Mouse (Mus musculus) lung, embryonic 15.5 days (tissue): Measurements from ENCODE around the gene Fbll1. TPM values are rescaled to one million over a fixed set of nuclear protein-coding genes. Genes with fewer than 3 reads are reported as not detected.
"Not testable (repeated sequence)": the region's sequence is repeated elsewhere in the genome, so short reads cannot be mapped to it uniquely, and the experiment has no call there.

ENCODE experiments used
- ATAC-seq: fragments of 200-750 bp; cut with Nextera tagmentation; 2 replicates; pipeline ENCODE4 v1.8.0; 2017; ENCODE audit warnings: moderate number of reproducible peaks, borderline replicate concordance; ENCODE audit not compliant: low FRiP score, low TSS enrichment; ENCODE audit errors: extremely low read depth
- H3K27ac ChIP-seq: fragments of 300-500 bp; sonication (generic); 2 replicates; pipeline ENCODE4 v1.5.1; 2015; ENCODE audit warnings: moderate library complexity, mild to moderate bottlenecking, inconsistent platforms
- H3K27me3 ChIP-seq: fragments of 300-500 bp; sonication (generic); 2 replicates; pipeline ENCODE4 v1.6.1; 2015; ENCODE audit warnings: inconsistent platforms
- H3K36me3 ChIP-seq: fragments of 300-500 bp; sonication (generic); 2 replicates; pipeline ENCODE4 v1.6.1; 2015; ENCODE audit warnings: inconsistent platforms
- H3K4me1 ChIP-seq: fragments of 300-500 bp; sonication (generic); 2 replicates; pipeline ENCODE4 v1.6.1; 2015; ENCODE audit warnings: inconsistent platforms
- H3K4me2 ChIP-seq: fragments of 300-500 bp; sonication (generic); 2 replicates; pipeline ENCODE4 v1.6.1; 2015; ENCODE audit warnings: inconsistent platforms, mild to moderate bottlenecking, moderate library complexity
- H3K4me3 ChIP-seq: fragments of 300-500 bp; sonication (generic); 2 replicates; pipeline ENCODE4 v1.5.1; 2015; ENCODE audit warnings: mild to moderate bottlenecking, inconsistent platforms
- H3K9ac ChIP-seq: fragments of 300-500 bp; sonication (generic); 2 replicates; pipeline ENCODE4 v1.6.1; 2015; ENCODE audit warnings: inconsistent platforms
- H3K9me3 ChIP-seq: fragments of 300-500 bp; sonication (generic); 2 replicates; pipeline ENCODE4 v1.6.1; 2016; ENCODE audit warnings: inconsistent platforms
- WGBS: fragments of 180-500 bp; shearing (Covaris S2); methylation state at CpG from one replicate; pipeline ENCODE4 v1.1.7; 2015; 5-methylcytosine and 5-hydroxymethylcytosine counted together
- polyA plus RNA-seq: library from polyadenylated mRNA; unstranded; fragments of >200 nt; fragmentation: Nextera tagmentation; extraction: Ambion mirVana; gene quantifications from 2 replicates; pipeline ENCODE4 v1.2.1, GENCODE M21; 2015

The Fbll1 gene
- polyA plus RNA-seq, result 0.10 and 0.22 TPM in 2 replicates

GRCm38 (mm10) chr11:35798874-35799273, at the start of gene Fbll1:
Gene Fbll1, minus strand, starts transcription at chr11:35798884.
- ATAC-seq, result no peak

GRCm38 (mm10) chr11:35844299-35844698, 45.6 kb upstream of the Fbll1 start:
- H3K27ac ChIP-seq, result no peak overlapping the region
- no peak for ATAC-seq

More at GRCm38 (mm10) chr11:35798874-35799273, at the start of gene Fbll1:
- Histone ChIP-seq H3K27ac (no peak within 1 kb of the TSS), H3K9me3 (no peaks in the 10 kb centered on the region), H3K4me2 (peak within 1 kb of the TSS; percentile 50), H3K36me3 (no peaks in the 10 kb centered on the region), H3K9ac (no peak within 1 kb of the TSS), H3K4me3 (peak within 1 kb of the TSS; percentile 25), H3K4me1 (peaks cover 10% of the 10 kb centered on the region), H3K27me3 (peaks cover 57% of the 10 kb centered on the region)
- WGBS, result 16% methylated on average over 11 of the region's 11 CpGs

GRCm38 (mm10) chr11:35842560-35842959, 43.9 kb upstream of the Fbll1 start:
- peaks cover 15% of the 10 kb centered on the region for H3K36me3 ChIP-seq
- not testable (repeated sequence) for H3K4me2 ChIP-seq, H3K9ac ChIP-seq, ATAC-seq, H3K4me1 ChIP-seq, H3K27me3 ChIP-seq, H3K9me3 ChIP-seq, H3K4me3 ChIP-seq, H3K27ac ChIP-seq
- 78% methylated on average over 4 of the region's 4 CpGs for WGBS

More at GRCm38 (mm10) chr11:35844299-35844698, 45.6 kb upstream of the Fbll1 start:
- no peak overlapping the region for H3K9ac ChIP-seq
- no peaks in the 10 kb centered on the region for H3K4me1 ChIP-seq
- no peaks in the 10 kb centered on the region for H3K27me3 ChIP-seq
- peaks cover 15% of the 10 kb centered on the region for H3K36me3 ChIP-seq
- WGBS, result 82% methylated on average over 9 of the region's 9 CpGs
- H3K4me3 ChIP-seq, result no peak overlapping the region
- no peak overlapping the region for H3K4me2 ChIP-seq
- no peaks in the 10 kb centered on the region for H3K9me3 ChIP-seq

GRCm38 (mm10) chr11:35841738-35842325, 43.1 kb upstream of the Fbll1 start:
- no peak for ATAC-seq
- no peaks in the 10 kb centered on the region for H3K9me3 ChIP-seq
- H3K36me3 ChIP-seq, result peaks cover 15% of the 10 kb centered on the region
- H3K27me3 ChIP-seq, result no peaks in the 10 kb centered on the region
- WGBS, result 84% methylated on average over 21 of the region's 21 CpGs
- no peak overlapping the region for H3K4me2 ChIP-seq
- no peak overlapping the region for H3K4me3 ChIP-seq
- no peaks in the 10 kb centered on the region for H3K4me1 ChIP-seq
- no peak overlapping the region for H3K9ac ChIP-seq
- H3K27ac ChIP-seq, result no peak overlapping the region

GRCm38 (mm10) chr11:35840806-35841205, 42.1 kb upstream of the Fbll1 start:
- H3K4me1 ChIP-seq, ATAC-seq, H3K27me3 ChIP-seq, H3K4me2 ChIP-seq, H3K9me3 ChIP-seq, H3K27ac ChIP-seq, H3K4me3 ChIP-seq, H3K9ac ChIP-seq: not testable (repeated sequence)
- peaks cover 15% of the 10 kb centered on the region for H3K36me3 ChIP-seq
- WGBS, result 86% methylated on average over 4 of the region's 4 CpGs

GRCm38 (mm10) chr11:35840282-35840681, 41.6 kb upstream of the Fbll1 start:
- no peaks in the 10 kb centered on the region for H3K9me3 ChIP-seq
- ATAC-seq, result no peak
- H3K4me3 ChIP-seq, result no peak overlapping the region
- no peaks in the 10 kb centered on the region for H3K27me3 ChIP-seq
- no peak overlapping the region for H3K4me2 ChIP-seq
- peaks cover 15% of the 10 kb centered on the region for H3K36me3 ChIP-seq
- H3K9ac ChIP-seq, result no peak overlapping the region
- no peak overlapping the region for H3K27ac ChIP-seq
- 77% methylated on average over 7 of the region's 7 CpGs for WGBS
- H3K4me1 ChIP-seq, result no peaks in the 10 kb centered on the region

GRCm38 (mm10) chr11:35838345-35839338, 40.0 kb upstream of the Fbll1 start:
- H3K9me3 ChIP-seq, result no peaks in the 10 kb centered on the region
- H3K9ac ChIP-seq, result no peak overlapping the region
- H3K36me3 ChIP-seq, result peaks cover 11% of the 10 kb centered on the region
- no peaks in the 10 kb centered on the region for H3K27me3 ChIP-seq
- ATAC-seq, result peak; percentile 87; the same call in 1 of the 2 replicates
- H3K4me3 ChIP-seq, result peak overlapping the region; percentile 35
- no peak overlapping the region for H3K27ac ChIP-seq
- 24% methylated on average over 28 of the region's 28 CpGs for WGBS
- H3K4me2 ChIP-seq, result peak overlapping the region; percentile 60
- peaks cover 2% of the 10 kb centered on the region for H3K4me1 ChIP-seq

- H3K27me3 ChIP-seq, result no peaks in the 10 kb centered on the region
- H3K4me3 ChIP-seq, result peak overlapping the region; percentile 35; the same call in 1 of the 2 replicates
- no peak for ATAC-seq
- peaks cover 8% of the 10 kb centered on the region for H3K36me3 ChIP-seq
- peak overlapping the region; percentile 60 for H3K4me2 ChIP-seq
- no peaks in the 10 kb centered on the region for H3K9me3 ChIP-seq
- WGBS, result 69% methylated on average over 5 of the region's 5 CpGs
- no peak overlapping the region for H3K27ac ChIP-seq
- peaks cover 14% of the 10 kb centered on the region for H3K4me1 ChIP-seq
- H3K9ac ChIP-seq, result no peak overlapping the region
Measured at GRCm38 (mm10) chr11:35837156-35838126, 38.8 kb upstream of the Fbll1 start.

GRCm38 (mm10) chr11:35834022-35834760, 35.5 kb upstream of the Fbll1 start, which contains the start of gene Rars:
Gene Rars, minus strand, starts transcription at chr11:35834506.
- peak within 1 kb of the TSS; percentile 84 for H3K9ac ChIP-seq
- peaks cover 18% of the 10 kb centered on the region for H3K4me1 ChIP-seq
- peak; percentile 80 for ATAC-seq
- peak within 1 kb of the TSS; percentile 96 for H3K4me3 ChIP-seq
- 2% methylated on average over 46 of the region's 46 CpGs for WGBS
- no peaks in the 10 kb centered on the region for H3K27me3 ChIP-seq
- H3K36me3 ChIP-seq, result peaks cover 29% of the 10 kb centered on the region
- peak within 1 kb of the TSS; percentile 67 for H3K4me2 ChIP-seq
- H3K27ac ChIP-seq, result peak within 1 kb of the TSS; percentile 65
- no peaks in the 10 kb centered on the region for H3K9me3 ChIP-seq

- peaks cover 38% of the 10 kb centered on the region for H3K36me3 ChIP-seq
- WGBS, result 73% methylated on average over 6 of the region's 6 CpGs
- no peaks in the 10 kb centered on the region for H3K27me3 ChIP-seq
- no peak for ATAC-seq
- H3K9ac ChIP-seq, result peak overlapping the region; percentile 84; the same call in 1 of the 2 replicates
- peak overlapping the region; percentile 96 for H3K4me3 ChIP-seq
- peaks cover 18% of the 10 kb centered on the region for H3K4me1 ChIP-seq
- no peaks in the 10 kb centered on the region for H3K9me3 ChIP-seq
- peak overlapping the region; percentile 67 for H3K4me2 ChIP-seq
- H3K27ac ChIP-seq, result no peak overlapping the region
Measured at GRCm38 (mm10) chr11:35833270-35833669, 34.6 kb upstream of the Fbll1 start.
